Mouse (Mus musculus) embryonic fibroblast, embryonic 13.5 days (primary cell): ENCODE results near the gene Hmga1b.

Experiments used
- CTCF ChIP-seq: IDR thresholded peaks from 2 replicates; pipeline ENCODE4 v1.5.1; 2011; ENCODE audit warnings: mild to moderate bottlenecking, control low read depth, low read length, moderate library complexity, borderline replicate concordance; ENCODE audit not compliant: insufficient read depth
- POLR2A ChIP-seq: IDR thresholded peaks from 2 replicates; pipeline ENCODE4 v1.6.1; 2011; ENCODE audit warnings: low read depth, mild to moderate bottlenecking, control low read depth, low read length, moderate library complexity

DNA sequence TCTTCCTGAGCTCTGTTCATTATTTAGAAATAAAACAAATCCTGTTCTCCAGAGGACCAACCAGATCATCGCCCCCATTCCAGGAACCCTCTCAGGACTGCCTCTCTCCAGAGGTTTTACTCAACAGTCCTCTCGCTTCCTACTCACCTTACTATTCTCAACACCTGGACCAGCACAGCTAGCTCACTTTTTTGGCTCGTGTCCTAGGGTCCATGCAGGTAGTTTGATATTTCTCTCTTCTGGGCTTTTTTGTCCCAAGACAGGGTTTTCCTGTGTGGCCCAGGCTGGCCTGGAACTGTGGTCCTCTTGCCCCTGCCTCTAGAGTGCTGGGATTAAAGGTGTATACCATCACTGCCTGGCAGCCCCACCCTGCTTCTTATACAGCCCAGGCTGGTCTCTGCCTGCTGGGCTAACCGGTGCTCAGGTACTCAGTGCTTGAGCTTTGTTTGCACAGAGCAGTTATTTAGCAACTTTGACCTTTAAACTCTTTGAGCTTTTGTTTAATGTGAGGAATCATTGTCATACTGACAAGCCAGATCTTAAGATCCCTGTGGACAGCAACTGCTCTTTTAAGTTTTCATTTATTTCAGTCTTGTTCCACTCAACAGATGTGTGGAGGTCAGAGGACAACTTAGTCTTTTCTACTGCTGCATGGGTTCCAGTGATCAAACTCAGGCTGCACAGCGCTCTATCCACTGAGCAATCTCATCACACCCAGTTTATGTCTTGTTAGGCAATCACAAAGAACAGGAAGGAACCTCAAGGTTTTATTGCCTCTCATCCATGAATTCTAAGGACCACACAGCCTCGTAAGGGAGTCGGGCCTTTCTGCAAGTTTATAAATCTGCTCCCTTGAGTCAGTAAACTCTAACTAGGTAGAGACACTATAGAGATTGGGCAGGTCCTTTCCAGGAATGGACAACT, 43.0 kb downstream of the Hmga1b start:
- TF ChIP-seq CTCF = no peak
- TF ChIP-seq POLR2A = no peak
